8 mouse cellular contexts compared by ENCODE assay signal in genomic region chr4:150371580-150372380, GRCm38 (mm10).
DNase-seq lines count a peak whose midpoint lies in the region; ATAC-seq and TF ChIP-seq lines count a peak whose summit lies in the region.

No protein-coding gene starts in this region.

- H3K4me2 ChIP-seq in forebrain, embryonic 14.5 days (ENCODE audit: low read length) = peak overlapping the region; percentile 97
- H3K4me2 ChIP-seq in neural tube, embryonic 15.5 days = peak overlapping the region; percentile 92

- no peaks in the 10 kb centered on the region for H3K9me3 ChIP-seq in ES-E14 (ENCODE audit: control insufficient read depth, insufficient read depth, low read depth, low read length)
- no peaks in the 10 kb centered on the region for H3K9me3 ChIP-seq in forebrain, embryonic 14.5 days (replicated peaks; ENCODE audit: control insufficient read depth, low read length)
- no peaks in the 10 kb centered on the region for H3K9me3 ChIP-seq in neural tube, embryonic 15.5 days (replicated peaks)

- no peaks in the 10 kb centered on the region for H3K36me3 ChIP-seq in ES-E14 (ENCODE audit: control insufficient read depth, insufficient read depth, low read length, poor library complexity, severe bottlenecking)
- H3K36me3 ChIP-seq in forebrain, embryonic 14.5 days (ENCODE audit: control insufficient read depth, insufficient read depth, low read length) = no peaks in the 10 kb centered on the region
- H3K36me3 ChIP-seq in neural tube, embryonic 15.5 days = no peaks in the 10 kb centered on the region

- peak; percentile 83 for ATAC-seq in forebrain, embryonic 14.5 days
- ATAC-seq in neural tube, embryonic 15.5 days (ENCODE audit: low FRiP score) = peak; percentile 69

- H3K27ac ChIP-seq in ES-E14 (ENCODE audit: insufficient read depth, low read depth, low read length, poor library complexity, severe bottlenecking) = no peak overlapping the region; the same call in 1 of the 2 replicates
- peak overlapping the region; percentile 85 for H3K27ac ChIP-seq in forebrain, embryonic 14.5 days (ENCODE audit: low read depth, low read length)
- peak overlapping the region; percentile 89 for H3K27ac ChIP-seq in neural tube, embryonic 15.5 days (replicated peaks)

- TF ChIP-seq POLR2A in lung, adult 2 months (IDR thresholded peaks at IDR 0.05; ENCODE audit: borderline replicate concordance, extremely low read depth, low read depth, low read length) = no peak

- peak overlapping the region; percentile 82 for H3K9ac ChIP-seq in ES-E14 (ENCODE audit: insufficient read depth, low read depth, low read length, poor library complexity, severe bottlenecking)
- peak overlapping the region; percentile 85 for H3K9ac ChIP-seq in forebrain, embryonic 14.5 days (ENCODE audit: low read length)
- peak overlapping the region; percentile 63 for H3K9ac ChIP-seq in neural tube, embryonic 15.5 days (replicated peaks)

- intact Hi-C loops in heart, postnatal 14 days (cut with DNase I) = loop anchor here (5.0 kb wide), 1 partner anchor 36 kb away; no protein-coding TSS in a partner anchor

- H3K27me3 ChIP-seq in forebrain, embryonic 14.5 days (replicated peaks; ENCODE audit: control insufficient read depth, insufficient read depth, low read length) = no peaks in the 10 kb centered on the region
- no peaks in the 10 kb centered on the region for H3K27me3 ChIP-seq in neural tube, embryonic 15.5 days (replicated peaks)

- DNase-seq in ES-E14 (ENCODE audit: low read depth, low spot score) = peak; percentile 43
- peak; percentile 56 for DNase-seq in c-Kit-positive CD71-positive TER-119-positive erythroid progenitor cells, embryonic 14.5 days (ENCODE audit: low spot score)
- DNase-seq in forebrain, embryonic 14.5 days (ENCODE audit: low spot score) = peak; percentile 78
- peak; percentile 84 to 87 for DNase-seq in heart, postnatal 14 days
- DNase-seq in layer of hippocampus, adult 18-20 months (ENCODE audit: low spot score in 2 of 2) = peak; percentile 37 to 57
- DNase-seq in lung, adult 2 months = peak; percentile 75
- peak; percentile 61 for DNase-seq in testis, postnatal 14 days (ENCODE audit: low spot score)

- peaks cover 9 to 13% of the 10 kb centered on the region in 2 experiments for H3K4me1 ChIP-seq in ES-E14 (ENCODE audit: control insufficient read depth in 2 of 2, insufficient read depth in 2 of 2, low read length in 2 of 2, poor library complexity in 1 of 2)
- peaks cover 66% of the 10 kb centered on the region for H3K4me1 ChIP-seq in forebrain, embryonic 14.5 days (ENCODE audit: control insufficient read depth, insufficient read depth, low read length)
- H3K4me1 ChIP-seq in lung, adult 2 months (ENCODE audit: control insufficient read depth, insufficient read depth, low read length) = peaks cover 26% of the 10 kb centered on the region
- peaks cover 64% of the 10 kb centered on the region for H3K4me1 ChIP-seq in neural tube, embryonic 15.5 days

- under 1% methylated on average over 58 of the region's 58 CpGs for WGBS in forebrain, embryonic 14.5 days
- 2% methylated on average over 54 of the region's 58 CpGs for WGBS in lung, adult 2 months
- under 1% methylated on average over 58 of the region's 58 CpGs for WGBS in neural tube, embryonic 15.5 days

- H3K4me3 ChIP-seq in ES-E14 (ENCODE audit: insufficient read depth in 1 of 2, low read depth in 1 of 2, low read length in 2 of 2, poor library complexity in 1 of 2, severe bottlenecking in 1 of 2) = peak overlapping the region; percentile 69 to 78
- peak overlapping the region; percentile 45 for H3K4me3 ChIP-seq in forebrain, embryonic 14.5 days (ENCODE audit: low read depth, low read length)
- H3K4me3 ChIP-seq in lung, adult 2 months (replicated peaks; ENCODE audit: extremely low read depth, low read depth, low read length) = peak overlapping the region; percentile 73
- peak overlapping the region; percentile 51 for H3K4me3 ChIP-seq in neural tube, embryonic 15.5 days (replicated peaks)

- TF ChIP-seq CTCF in lung, adult 2 months (IDR thresholded peaks at IDR 0.05; ENCODE audit: insufficient read depth, low read length) = no peak

- in situ Hi-C loops in ES-E14 (cut with MboI; ENCODE audit: low sequenced_read_pairs in 2 of 2, unreplicated experiment in 2 of 2) = no loop called here

TF ChIP-seq in ES-E14, 5 proteins besides CTCF, POLR2A, EP300 and RAD21:
- TF ChIP-seq MAFK (IDR thresholded peaks at IDR 0.05; ENCODE audit: insufficient read depth, low read depth, low read length) = 0 out of 2 replicates have a peak, but pooled peaks have one; percentile 55
- TF ChIP-seq HCFC1 (IDR thresholded peaks at IDR 0.05; ENCODE audit: borderline replicate concordance, insufficient read depth, low read length) = peak; percentile 43; the same call in 1 of the 2 replicates
- no peak for TF ChIP-seq ZC3H11A (IDR thresholded peaks at IDR 0.05; ENCODE audit: borderline replicate concordance, low read depth, low read length)
